Mouse (Mus musculus): Measurements from ENCODE around the gene Myrf. TPM values are rescaled to one million over a fixed set of nuclear protein-coding genes. Genes with fewer than 3 reads are reported as not detected.
A peak's percentile ranks its signal among the peaks of the same experiment; 100 is the strongest.

Gene Myrf
- polyA plus RNA-seq, 1 experiment, result 62.8 TPM

DNA sequence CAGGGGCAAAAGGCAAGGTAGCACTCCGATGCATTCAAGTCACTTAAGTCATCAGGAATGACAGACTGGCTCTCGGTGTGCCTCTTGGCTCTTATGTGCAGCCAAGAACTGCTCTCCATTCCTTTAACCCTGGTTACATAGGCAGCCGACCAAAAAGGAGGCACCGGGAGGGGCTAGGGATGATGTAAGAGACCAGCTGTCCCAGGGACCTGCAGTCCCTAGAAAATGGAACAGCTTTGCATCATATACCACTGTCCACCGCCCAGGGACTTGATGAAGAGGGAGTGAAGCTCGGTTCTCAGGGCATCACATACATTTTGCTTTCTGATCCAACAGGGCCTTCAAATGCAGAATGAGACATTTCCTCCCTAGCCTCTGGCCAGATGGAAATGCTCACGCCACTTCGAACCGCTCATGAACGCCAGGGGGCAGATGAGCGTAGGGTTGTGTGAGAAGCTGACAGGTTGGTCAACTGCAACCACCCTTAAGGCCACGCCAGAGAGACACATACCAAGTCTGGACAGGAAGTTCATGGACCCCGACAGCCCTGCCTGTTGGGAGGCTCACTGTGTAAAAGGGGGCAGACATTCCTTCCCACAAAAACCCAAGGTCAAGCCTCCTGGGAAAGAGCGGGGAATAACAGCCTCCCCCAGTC, 25.8 kb upstream of the Myrf start:
- WGBS, result 17% methylated on average over 14 of the region's 14 CpGs
- DNase-seq, result peak; percentile 88
- no peak overlapping the region for H3K4me3 ChIP-seq (replicated peaks; ENCODE audit: extremely low read depth, low read depth, low read length)

GRCm38 (mm10) chr19:10261369-10261768, 20.8 kb upstream of the Myrf start:
- DNase-seq, result no peak
- Histone ChIP-seq H3K4me3 (replicated peaks; ENCODE audit: extremely low read depth, low read depth, low read length) (no peak overlapping the region), H3K4me1 (ENCODE audit: control insufficient read depth, insufficient read depth, low read length) (no peaks in the 10 kb centered on the region)
- no peak for TF ChIP-seq POLR2A (IDR thresholded peaks at IDR 0.05; ENCODE audit: borderline replicate concordance, extremely low read depth, low read depth, low read length)
- WGBS, result 79% methylated on average over 7 of the region's 7 CpGs

More for the DNA sequence above, 25.8 kb upstream of the Myrf start:
- H3K4me1 ChIP-seq (ENCODE audit: control insufficient read depth, insufficient read depth, low read length), result 0 out of 2 replicates have a peak, but pooled peaks cover 2% of the 10 kb centered on the region
- TF ChIP-seq POLR2A (IDR thresholded peaks at IDR 0.05; ENCODE audit: borderline replicate concordance, extremely low read depth, low read depth, low read length) (no peak), CTCF (IDR thresholded peaks at IDR 0.05; ENCODE audit: insufficient read depth, low read length) (peak; percentile 90)

DNA sequence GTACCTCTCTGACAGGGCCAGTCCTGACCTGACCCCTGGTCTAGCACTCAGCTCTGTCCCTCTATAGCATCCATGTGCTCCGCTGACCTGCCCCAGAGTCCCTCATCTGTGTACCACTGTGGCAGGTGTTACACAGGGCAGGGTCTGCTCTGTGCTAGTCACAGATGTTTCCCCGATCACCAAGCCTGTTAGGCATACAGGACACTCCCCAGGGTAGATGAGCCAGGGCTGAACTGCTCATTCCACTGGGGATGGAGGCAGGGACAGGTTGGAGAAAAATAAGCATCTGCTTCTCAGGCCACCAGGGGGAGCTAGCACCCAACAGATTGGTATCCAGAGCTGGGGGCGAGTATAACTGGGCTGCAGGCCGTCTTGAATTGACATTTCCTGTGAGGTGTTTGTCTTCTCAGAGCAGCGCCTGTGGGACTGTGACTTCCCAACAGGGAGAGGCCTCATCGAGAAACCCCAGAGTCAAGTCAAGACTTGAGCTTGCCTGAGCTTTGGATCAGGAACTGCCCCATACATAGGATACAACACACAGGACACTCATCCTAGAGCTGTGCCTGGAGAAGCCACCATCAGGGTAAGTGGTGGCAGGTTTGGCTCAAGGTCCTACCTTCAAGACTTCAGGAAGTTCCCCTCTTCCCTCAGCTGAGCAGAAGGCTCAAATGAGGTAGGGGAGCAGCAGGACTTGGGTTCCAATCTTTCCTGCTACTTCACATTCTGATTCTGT, 17.9 kb upstream of the Myrf start:
- DNase-seq, result peak; percentile 83
- Histone ChIP-seq H3K4me3 (replicated peaks; ENCODE audit: extremely low read depth, low read depth, low read length) (no peak overlapping the region), H3K4me1 (ENCODE audit: control insufficient read depth, insufficient read depth, low read length) (no peaks in the 10 kb centered on the region)
- 19% methylated on average over 6 of the region's 6 CpGs for WGBS
- TF ChIP-seq POLR2A (IDR thresholded peaks at IDR 0.05; ENCODE audit: borderline replicate concordance, extremely low read depth, low read depth, low read length) (no peak), CTCF (IDR thresholded peaks at IDR 0.05; ENCODE audit: insufficient read depth, low read length) (peak; percentile 93)

DNA sequence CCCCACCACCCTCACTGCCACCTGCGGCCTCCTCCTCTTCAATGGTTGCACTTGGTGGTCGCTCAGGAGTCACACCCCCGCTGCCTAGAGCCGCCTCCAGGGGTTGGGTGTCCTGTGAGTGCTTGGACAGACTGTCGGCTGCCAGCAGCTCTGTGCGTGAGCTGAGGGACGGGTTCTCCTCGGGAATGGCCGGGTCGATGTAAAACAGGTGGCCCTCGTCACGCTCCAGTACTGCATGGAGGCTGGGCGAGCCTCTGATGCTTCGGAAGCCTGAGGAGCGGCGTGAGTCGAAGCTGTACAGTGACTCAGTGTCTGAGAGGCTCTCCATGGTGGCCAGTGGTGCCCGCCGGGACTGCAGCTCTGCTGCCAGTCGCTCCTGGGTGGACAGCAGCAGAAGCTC, 7.6 kb upstream of the Myrf start:
- Histone ChIP-seq H3K4me1 (ENCODE audit: control insufficient read depth, insufficient read depth, low read length) (no peaks in the 10 kb centered on the region), H3K4me3 (replicated peaks; ENCODE audit: extremely low read depth, low read depth, low read length) (no peak overlapping the region)
- no peak for DNase-seq
- TF ChIP-seq CTCF (IDR thresholded peaks at IDR 0.05; ENCODE audit: insufficient read depth, low read length) (no peak), POLR2A (IDR thresholded peaks at IDR 0.05; ENCODE audit: borderline replicate concordance, extremely low read depth, low read depth, low read length) (no peak)
- 52% methylated on average over 20 of the region's 20 CpGs for WGBS

GRCm38 (mm10) chr19:10247165-10247564, 6.6 kb upstream of the Myrf start:
- H3K4me1 ChIP-seq (ENCODE audit: control insufficient read depth, insufficient read depth, low read length), result no peaks in the 10 kb centered on the region
- DNase-seq, result no peak
- H3K4me3 ChIP-seq (replicated peaks; ENCODE audit: extremely low read depth, low read depth, low read length), result no peak overlapping the region
- TF ChIP-seq CTCF (IDR thresholded peaks at IDR 0.05; ENCODE audit: insufficient read depth, low read length) (no peak), POLR2A (IDR thresholded peaks at IDR 0.05; ENCODE audit: borderline replicate concordance, extremely low read depth, low read depth, low read length) (no peak)
- WGBS, result 25% methylated on average over 6 of the region's 6 CpGs

- peak; percentile 48 for DNase-seq
- TF ChIP-seq CTCF (IDR thresholded peaks at IDR 0.05; ENCODE audit: insufficient read depth, low read length) (peak; percentile 57), POLR2A (IDR thresholded peaks at IDR 0.05; ENCODE audit: borderline replicate concordance, extremely low read depth, low read depth, low read length) (no peak)
- WGBS, result 19% methylated on average over 3 of the region's 3 CpGs
- H3K4me1 ChIP-seq (ENCODE audit: control insufficient read depth, insufficient read depth, low read length), result no peaks in the 10 kb centered on the region
- no peak overlapping the region for H3K4me3 ChIP-seq (replicated peaks; ENCODE audit: extremely low read depth, low read depth, low read length)
Measured at GRCm38 (mm10) chr19:10244183-10244582, 3.6 kb upstream of the Myrf start.

DNA sequence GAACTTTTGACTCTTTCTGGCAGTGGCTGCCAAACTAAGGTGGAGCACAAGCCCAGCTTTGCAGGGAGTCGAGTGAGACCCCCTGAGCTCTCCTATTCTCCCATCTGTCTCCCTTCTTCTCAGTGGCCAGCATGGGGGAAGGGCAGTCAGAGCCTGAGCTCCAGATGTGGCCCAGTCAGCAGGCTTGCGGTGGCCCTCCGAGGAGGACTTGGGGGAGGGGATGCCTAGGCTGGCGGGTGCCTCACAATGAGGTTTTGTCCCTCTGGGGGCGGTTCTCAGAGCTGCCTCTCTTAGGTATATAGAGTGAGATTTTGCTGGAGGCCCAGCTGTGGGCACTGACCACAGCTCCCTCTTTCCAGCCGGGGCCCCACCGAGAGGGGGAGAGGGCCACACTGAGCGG, 2.4 kb upstream of the Myrf start:
- 39% methylated on average over 8 of the region's 8 CpGs for WGBS
- no peaks in the 10 kb centered on the region for H3K4me1 ChIP-seq (ENCODE audit: control insufficient read depth, insufficient read depth, low read length)
- TF ChIP-seq CTCF (IDR thresholded peaks at IDR 0.05; ENCODE audit: insufficient read depth, low read length) (no peak), POLR2A (IDR thresholded peaks at IDR 0.05; ENCODE audit: borderline replicate concordance, extremely low read depth, low read depth, low read length) (no peak)
- DNase-seq, result no peak
- H3K4me3 ChIP-seq (replicated peaks; ENCODE audit: extremely low read depth, low read depth, low read length), result no peak overlapping the region

GRCm38 (mm10) chr19:10239975-10240653, 434 bp downstream of the Myrf start:
- WGBS, result 4% methylated on average over 26 of the region's 26 CpGs
- no peak for TF ChIP-seq POLR2A (IDR thresholded peaks at IDR 0.05; ENCODE audit: borderline replicate concordance, extremely low read depth, low read depth, low read length)
- no peak for TF ChIP-seq CTCF (IDR thresholded peaks at IDR 0.05; ENCODE audit: insufficient read depth, low read length)
- peak overlapping the region; percentile 26 for H3K4me3 ChIP-seq (replicated peaks; ENCODE audit: extremely low read depth, low read depth, low read length)
- no peaks in the 10 kb centered on the region for H3K4me1 ChIP-seq (ENCODE audit: control insufficient read depth, insufficient read depth, low read length)
- DNase-seq, result peak; percentile 18

GRCm38 (mm10) chr19:10239419-10239818, 1.1 kb downstream of the Myrf start:
- DNase-seq, result no peak
- no peaks in the 10 kb centered on the region for H3K4me1 ChIP-seq (ENCODE audit: control insufficient read depth, insufficient read depth, low read length)
- TF ChIP-seq POLR2A (IDR thresholded peaks at IDR 0.05; ENCODE audit: borderline replicate concordance, extremely low read depth, low read depth, low read length), result no peak
- no peak for TF ChIP-seq CTCF (IDR thresholded peaks at IDR 0.05; ENCODE audit: insufficient read depth, low read length)
- H3K4me3 ChIP-seq (replicated peaks; ENCODE audit: extremely low read depth, low read depth, low read length), result no peak overlapping the region
- 60% methylated on average over 2 of the region's 2 CpGs for WGBS
